Mouse (Mus musculus) bone marrow, adult 2 months (tissue): ENCODE results near the gene Tbc1d8b.

Experiments used
- CTCF ChIP-seq: fragments of 200-500 bp; IDR thresholded peaks from 2 replicates; pipeline ENCODE4 v1.5.1; 2011; ENCODE audit warnings: low read length, control low read depth; ENCODE audit not compliant: control insufficient read depth, insufficient read depth
- POLR2A ChIP-seq: fragments of 200-500 bp; IDR thresholded peaks from 2 replicates; pipeline ENCODE4 v1.6.1; 2011; ENCODE audit warnings: low read depth, mild to moderate bottlenecking, control low read depth, low read length, borderline replicate concordance; ENCODE audit not compliant: control insufficient read depth

DNA sequence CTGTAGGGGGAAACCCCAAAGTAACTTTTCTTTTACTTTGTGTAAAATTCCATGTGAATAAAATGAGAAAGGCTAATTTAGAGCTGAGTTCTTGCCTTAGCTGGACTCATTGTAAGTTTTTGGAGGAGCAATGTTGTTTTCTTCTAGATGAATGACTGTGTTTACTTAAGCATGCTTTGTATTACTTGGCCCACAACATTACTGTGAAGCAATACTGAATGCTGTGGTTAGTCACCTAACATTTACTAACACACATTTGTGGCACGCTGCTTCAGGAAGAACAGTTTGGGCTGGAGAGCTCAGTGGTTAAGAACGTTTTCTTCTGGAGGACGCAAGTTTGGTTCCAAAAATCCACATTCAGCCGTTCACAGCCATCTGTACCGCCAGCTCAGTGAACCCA is 52.3 kb downstream of the Tbc1d8b start:
- TF ChIP-seq POLR2A = no peak
- no peak for TF ChIP-seq CTCF
